Mouse (Mus musculus) intestine, postnatal 0 days (tissue): ENCODE data around the gene Mesp1. TPM values are rescaled to one million over a fixed set of nuclear protein-coding genes. Genes with fewer than 3 reads are reported as not detected.
A peak's percentile ranks its signal among the peaks of the same experiment; 100 is the strongest.
"Not testable (repeated sequence)": the region's sequence is repeated elsewhere in the genome, so short reads cannot be mapped to it uniquely, and the experiment has no call there.

ENCODE experiments used
- ATAC-seq: fragments of 200-750 bp; cut with Nextera tagmentation; 2 replicates; pipeline ENCODE4 v1.8.0; 2017; ENCODE audit warnings: mild to moderate bottlenecking, moderate TSS enrichment, moderate library complexity
- H3K27ac ChIP-seq: fragments of 300-500 bp; sonication (generic); 2 replicates; pipeline ENCODE4 v1.5.1; 2014; ENCODE audit warnings: mild to moderate bottlenecking, low read depth, low read length, moderate library complexity
- H3K27me3 ChIP-seq: fragments of 300-500 bp; sonication (generic); replicated peaks from 2 replicates; pipeline ENCODE4 v1.6.1; 2014; ENCODE audit warnings: low read length, mixed read lengths; ENCODE audit not compliant: control insufficient read depth, insufficient read depth
- H3K36me3 ChIP-seq: fragments of 300-500 bp; sonication (generic); 2 replicates; pipeline ENCODE4 v1.6.1; 2014; ENCODE audit warnings: mild to moderate bottlenecking, moderate library complexity; ENCODE audit not compliant: control insufficient read depth, insufficient read depth
- H3K4me1 ChIP-seq: fragments of 300-500 bp; sonication (generic); replicated peaks from 2 replicates; pipeline ENCODE4 v1.6.1; 2014; ENCODE audit warnings: antibody characterized with exemption, low read length, mixed read lengths; ENCODE audit not compliant: control insufficient read depth, insufficient read depth
- H3K4me2 ChIP-seq: fragments of 300-500 bp; sonication (generic); replicated peaks from 2 replicates; pipeline ENCODE4 v1.6.1; 2014; ENCODE audit warnings: low read depth, mild to moderate bottlenecking, moderate library complexity
- H3K4me3 ChIP-seq: fragments of 300-500 bp; sonication (generic); 2 replicates; pipeline ENCODE4 v1.5.1; 2014; ENCODE audit warnings: low read depth, low read length
- H3K9ac ChIP-seq: fragments of 300-500 bp; sonication (generic); 2 replicates; pipeline ENCODE4 v1.6.1; 2014; ENCODE audit warnings: mild to moderate bottlenecking, low read depth, low read length
- H3K9me3 ChIP-seq: fragments of 300-500 bp; sonication (generic); 2 replicates; pipeline ENCODE4 v1.6.1; 2016; ENCODE audit warnings: mixed run types; ENCODE audit not compliant: control insufficient read depth
- CTCF ChIP-seq: sonication (generic); IDR thresholded peaks from 2 replicates; pipeline ENCODE4 v1.5.1; 2016; ENCODE audit warnings: low read depth, mild to moderate bottlenecking, control low read depth, antibody characterized with exemption, moderate library complexity
- WGBS: fragments of 180-500 bp; shearing (Covaris S2); extraction: QIAGEN DNeasy Blood & Tissue Kit; methylation state at CpG from one replicate; pipeline ENCODE4 v1.1.7; 2014; 5-methylcytosine and 5-hydroxymethylcytosine counted together
- polyA plus RNA-seq: library from polyadenylated mRNA; unstranded; fragments of >200 nt; fragmentation: Nextera tagmentation; extraction: Ambion mirVana; gene quantifications from 2 replicates; pipeline ENCODE4 v1.2.1, GENCODE M21; 2015

Gene Mesp1
- polyA plus RNA-seq, 1 experiment from 2014 or later = 0.21 TPM

- H3K9ac ChIP-seq = no peak overlapping the region
- TF ChIP-seq CTCF = no peak
- no peaks in the 10 kb centered on the region for H3K9me3 ChIP-seq
- WGBS = 67% methylated on average over 4 of the region's 4 CpGs
- H3K4me3 ChIP-seq = no peak overlapping the region
- no peaks in the 10 kb centered on the region for H3K27me3 ChIP-seq
- no peak overlapping the region for H3K4me2 ChIP-seq
- no peak for ATAC-seq
- no peaks in the 10 kb centered on the region for H3K36me3 ChIP-seq
- no peak overlapping the region for H3K27ac ChIP-seq
- H3K4me1 ChIP-seq = no peaks in the 10 kb centered on the region
These were observed 6.7 kb upstream of the Mesp1 start for GRCm38 (mm10) chr7:79800336-79800735.

DNA sequence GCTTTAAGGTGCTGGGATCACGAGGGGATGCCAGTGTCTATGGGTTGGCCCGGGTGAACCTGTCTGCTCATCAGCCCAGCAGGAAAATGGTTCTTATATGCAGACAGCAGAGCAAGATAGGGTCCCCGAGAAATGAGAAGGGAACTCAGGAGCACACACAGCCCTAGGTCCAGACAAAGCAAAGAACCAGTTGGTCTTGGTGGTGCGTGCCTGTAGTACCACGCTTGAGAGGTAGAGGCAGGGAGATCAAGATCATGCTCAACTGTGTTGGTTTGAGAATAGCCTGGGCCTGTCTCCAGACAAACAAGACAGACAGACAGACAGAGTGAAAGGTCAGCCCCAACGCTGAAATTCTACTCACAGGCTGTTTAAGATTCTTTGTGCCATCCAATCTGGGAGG is 5.9 kb upstream of the Mesp1 start:
- H3K9ac ChIP-seq = no peak overlapping the region
- H3K4me3 ChIP-seq = no peak overlapping the region
- no peaks in the 10 kb centered on the region for H3K4me1 ChIP-seq
- no peak for ATAC-seq
- no peaks in the 10 kb centered on the region for H3K36me3 ChIP-seq
- 74% methylated on average over 6 of the region's 6 CpGs for WGBS
- H3K27me3 ChIP-seq = no peaks in the 10 kb centered on the region
- H3K4me2 ChIP-seq = no peak overlapping the region
- H3K9me3 ChIP-seq = no peaks in the 10 kb centered on the region
- H3K27ac ChIP-seq = no peak overlapping the region
- TF ChIP-seq CTCF = no peak

- H3K27me3 ChIP-seq = 0 out of 2 replicates have a peak, but pooled peaks cover under 1% of the 10 kb centered on the region
- TF ChIP-seq CTCF = peak; percentile 91
- H3K36me3 ChIP-seq = no peaks in the 10 kb centered on the region
- WGBS = 2% methylated on average over 8 of the region's 8 CpGs
- no peak overlapping the region for H3K27ac ChIP-seq
- no peak overlapping the region for H3K4me2 ChIP-seq
- no peak for ATAC-seq
- H3K4me3 ChIP-seq = no peak overlapping the region
- H3K9me3 ChIP-seq = no peaks in the 10 kb centered on the region
- no peaks in the 10 kb centered on the region for H3K4me1 ChIP-seq
- H3K9ac ChIP-seq = no peak overlapping the region
These were observed 5.5 kb upstream of the Mesp1 start for GRCm38 (mm10) chr7:79799048-79799447.

- Histone ChIP-seq H3K27me3 (0 out of 2 replicates have a peak, but pooled peaks cover 4% of the 10 kb centered on the region), H3K4me1 (no peaks in the 10 kb centered on the region), H3K9me3 (no peaks in the 10 kb centered on the region), H3K4me3 (no peak overlapping the region), H3K4me2 (no peak overlapping the region), H3K9ac (no peak overlapping the region), H3K27ac (no peak overlapping the region), H3K36me3 (no peaks in the 10 kb centered on the region)
- WGBS = 42% methylated on average over 5 of the region's 5 CpGs
- no peak for ATAC-seq
- TF ChIP-seq CTCF = no peak
These were observed 5.0 kb upstream of the Mesp1 start for GRCm38 (mm10) chr7:79798606-79799005.

GRCm38 (mm10) chr7:79792635-79793421 is 760 bp downstream of the Mesp1 start:
- Histone ChIP-seq H3K27me3 (peaks cover 23% of the 10 kb centered on the region), H3K9me3 (no peaks in the 10 kb centered on the region), H3K4me3 (peak overlapping the region; percentile 38), H3K9ac (peak overlapping the region; percentile 27; the same call in 1 of the 2 replicates), H3K4me2 (peak overlapping the region; percentile 75), H3K36me3 (no peaks in the 10 kb centered on the region), H3K27ac (no peak overlapping the region), H3K4me1 (peaks cover 11% of the 10 kb centered on the region)
- WGBS = 1% methylated on average over 78 of the region's 80 CpGs
- peak; percentile 29 for ATAC-seq
- peak; percentile 78 for TF ChIP-seq CTCF

DNA sequence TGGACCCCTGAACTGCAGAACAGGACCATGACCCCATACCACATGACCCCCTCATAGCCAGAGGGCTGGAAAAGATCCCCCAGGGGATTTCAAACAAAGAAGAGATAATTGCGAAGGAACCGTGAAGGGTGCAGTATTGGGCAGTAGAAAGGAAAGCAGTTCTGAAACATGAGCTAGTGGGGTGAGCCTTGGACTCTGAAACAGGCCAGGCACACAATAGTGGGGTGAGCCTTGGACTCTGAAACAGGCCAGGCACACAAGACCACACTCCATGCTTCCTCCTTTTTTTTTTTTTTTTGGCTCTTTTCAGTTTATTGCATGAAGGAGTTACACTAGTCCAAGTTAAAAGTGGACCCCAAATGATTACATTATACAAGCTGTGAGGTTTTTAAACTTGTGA is 3.8 kb downstream of the Mesp1 start:
- ATAC-seq = peak; percentile 81
- H3K36me3 ChIP-seq, H3K4me2 ChIP-seq, H3K9ac ChIP-seq, H3K4me3 ChIP-seq, H3K9me3 ChIP-seq: not testable (repeated sequence)
- H3K4me1 ChIP-seq = peaks cover 11% of the 10 kb centered on the region
- peak overlapping the region; percentile 31; the same call in 1 of the 2 replicates for H3K27ac ChIP-seq
- peaks cover 23% of the 10 kb centered on the region for H3K27me3 ChIP-seq
- WGBS = 11% methylated on average over 2 of the region's 2 CpGs
